Mouse (Mus musculus) hematopoietic stem cell, adult 5-6 weeks (primary cell): ENCODE results near the gene Mc3r. TPM values are rescaled to one million over a fixed set of nuclear protein-coding genes. Genes with fewer than 3 reads are reported as not detected.

ENCODE experiments used
- ATAC-seq, 2 experiments: fragments of 125-278 bp in 1 of 2; replicated peaks in 1 of 2; 2 replicates each; pipeline ENCODE4 v1.8.0; 2016 to 2017; ENCODE audit warnings: inconsistent platforms in 2 of 2, mild to moderate bottlenecking in 2 of 2, moderate number of reproducible peaks in 2 of 2, low read depth in 1 of 2, moderate TSS enrichment in 1 of 2; ENCODE audit not compliant: low FRiP score in 2 of 2, poor library complexity in 2 of 2, severe bottlenecking in 2 of 2, insufficient read depth in 1 of 2, low TSS enrichment in 1 of 2
- total RNA-seq: library from RNA; stranded (forward); fragments of 172-1452, 232-1000 nt; gene quantifications from 2 replicates; pipeline ENCODE4 v1.2.3, GENCODE M21; 2017

The Mc3r gene
- total RNA-seq, result not detected in 2 replicates

DNA sequence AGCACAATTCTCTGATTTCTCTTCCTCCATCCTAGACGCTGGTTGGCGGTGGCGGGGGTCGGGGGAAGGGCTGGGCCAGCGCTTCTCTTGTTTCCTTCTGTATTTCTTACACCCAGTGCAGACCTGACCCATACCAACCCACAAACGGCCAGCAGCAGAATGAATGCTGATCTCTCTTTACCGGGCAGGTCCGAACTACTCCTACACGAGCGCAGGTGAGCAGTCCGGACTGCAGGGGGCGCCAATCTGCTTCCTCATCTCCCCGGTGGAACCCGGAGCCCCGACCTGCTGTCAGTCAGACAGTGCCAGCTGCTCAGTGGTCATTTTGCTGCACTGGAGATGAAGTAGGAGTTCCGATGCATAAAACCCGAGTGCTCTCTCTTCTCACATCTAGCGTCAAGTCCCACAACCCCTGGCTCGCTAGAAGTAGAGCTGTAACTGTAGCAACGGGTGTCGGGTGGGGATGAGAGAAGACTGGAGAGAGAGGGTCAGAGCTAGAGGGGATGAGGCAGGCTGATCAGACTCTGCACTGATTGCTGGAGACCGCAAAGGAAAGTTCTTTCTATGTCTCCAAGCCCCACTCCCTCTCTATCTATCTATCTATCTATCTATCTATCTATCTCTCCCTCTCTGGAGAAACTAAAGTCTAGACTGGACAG lies at the start of gene Mc3r:
TSS of gene Mc3r (plus strand) at position 387 of the 659 bp plus-strand sequence.
- peak in 1 of 2 experiments; percentile 57; a peak in 1 of 4 replicates for ATAC-seq

DNA sequence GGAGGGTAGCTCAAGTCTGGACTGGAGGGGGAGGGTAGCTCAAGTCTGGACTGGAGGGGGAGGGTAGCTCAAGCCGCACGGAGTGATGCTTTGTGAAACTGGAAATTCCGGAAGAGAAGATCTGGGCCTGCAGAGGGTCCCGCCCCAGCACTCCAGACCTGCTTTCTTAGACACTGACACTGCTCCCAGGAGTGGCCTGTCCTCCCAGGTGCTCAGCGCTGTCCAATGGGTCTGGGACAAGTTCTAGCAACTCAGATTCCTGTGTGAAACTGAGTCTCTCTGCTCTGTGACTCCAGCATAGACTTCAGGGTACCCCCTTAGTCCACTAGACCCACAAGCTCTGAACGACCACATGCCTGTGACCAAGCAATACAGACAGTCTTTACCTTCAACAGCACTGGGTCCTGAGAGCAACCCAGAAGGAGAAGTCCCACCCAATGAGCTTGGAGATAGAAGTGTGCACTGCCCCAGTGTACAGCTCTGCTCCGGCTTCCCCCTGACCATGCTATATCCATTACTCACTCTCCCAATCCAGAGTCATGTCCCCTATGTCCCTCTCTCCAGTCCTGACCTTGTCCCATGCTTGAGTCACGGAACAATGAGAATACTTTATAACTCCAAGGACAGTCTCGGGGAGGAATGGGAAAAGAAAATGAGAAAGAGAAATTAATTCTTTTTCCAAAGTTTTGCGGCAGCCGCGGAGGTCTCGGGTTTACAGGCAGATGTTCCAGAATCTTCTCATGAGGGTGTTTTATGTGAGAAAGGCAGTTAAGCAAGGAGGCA lies 46.1 kb upstream of the Mc3r start:
- ATAC-seq, result no peak

DNA sequence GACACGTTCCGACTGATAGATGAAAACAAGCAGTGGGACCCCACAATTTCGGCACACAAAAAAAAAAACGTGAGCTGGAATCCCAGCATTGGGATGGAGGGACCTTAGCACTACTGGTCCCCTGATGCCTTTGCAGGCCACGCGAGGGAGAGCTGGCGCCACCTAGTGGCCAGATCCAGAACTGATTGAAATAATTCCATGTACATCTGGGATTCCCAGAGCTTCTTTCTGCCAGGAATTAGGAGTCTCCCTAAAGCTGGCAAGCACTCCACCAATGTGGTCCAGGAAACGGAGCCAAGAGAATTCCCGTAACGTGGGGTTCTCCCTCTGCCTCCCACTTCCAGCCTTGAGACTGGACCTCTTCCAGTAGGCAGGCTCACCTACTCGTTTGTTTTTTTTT lies 41.3 kb upstream of the Mc3r start:
- peak; percentile 22 to 58; a peak in 1 of 4 replicates for ATAC-seq

DNA sequence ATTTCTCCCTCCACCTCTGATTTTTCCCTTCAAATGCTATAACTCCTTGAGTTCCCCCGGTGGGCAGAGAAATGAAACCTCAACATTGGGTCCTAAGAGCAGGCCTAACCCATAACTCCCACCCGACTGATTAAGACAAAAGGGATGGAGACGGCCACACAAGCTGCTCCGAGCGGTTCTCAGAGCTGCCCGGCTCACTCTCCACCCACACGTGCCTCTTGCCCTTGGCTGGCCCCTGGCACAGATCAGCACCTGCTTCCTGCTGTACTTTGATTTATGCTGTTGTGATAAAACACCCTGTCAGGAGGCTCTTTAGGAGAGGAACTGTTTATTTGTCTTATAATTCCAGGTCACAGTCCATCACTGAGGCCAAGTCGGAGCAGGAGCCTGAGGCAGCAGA lies 34.8 kb upstream of the Mc3r start:
- ATAC-seq, result no peak

DNA sequence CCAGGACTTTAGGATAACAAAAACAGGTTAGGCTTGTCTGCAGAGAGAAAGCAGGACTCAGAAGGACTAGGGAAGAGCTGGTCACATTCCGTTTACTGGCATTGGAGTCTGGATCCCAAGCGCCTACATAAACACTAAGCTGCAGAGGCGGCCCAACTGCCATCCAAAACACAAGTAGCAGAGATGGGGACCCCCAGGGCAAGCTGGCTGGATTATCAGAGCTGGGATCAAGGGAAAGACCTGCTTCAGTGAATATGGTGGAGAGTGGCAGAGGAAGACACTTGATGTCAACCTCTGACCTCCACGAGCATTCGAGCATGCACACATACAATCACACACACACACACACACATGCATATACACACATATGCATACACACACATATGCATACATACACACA lies 34.0 kb upstream of the Mc3r start:
- ATAC-seq, result no peak

DNA sequence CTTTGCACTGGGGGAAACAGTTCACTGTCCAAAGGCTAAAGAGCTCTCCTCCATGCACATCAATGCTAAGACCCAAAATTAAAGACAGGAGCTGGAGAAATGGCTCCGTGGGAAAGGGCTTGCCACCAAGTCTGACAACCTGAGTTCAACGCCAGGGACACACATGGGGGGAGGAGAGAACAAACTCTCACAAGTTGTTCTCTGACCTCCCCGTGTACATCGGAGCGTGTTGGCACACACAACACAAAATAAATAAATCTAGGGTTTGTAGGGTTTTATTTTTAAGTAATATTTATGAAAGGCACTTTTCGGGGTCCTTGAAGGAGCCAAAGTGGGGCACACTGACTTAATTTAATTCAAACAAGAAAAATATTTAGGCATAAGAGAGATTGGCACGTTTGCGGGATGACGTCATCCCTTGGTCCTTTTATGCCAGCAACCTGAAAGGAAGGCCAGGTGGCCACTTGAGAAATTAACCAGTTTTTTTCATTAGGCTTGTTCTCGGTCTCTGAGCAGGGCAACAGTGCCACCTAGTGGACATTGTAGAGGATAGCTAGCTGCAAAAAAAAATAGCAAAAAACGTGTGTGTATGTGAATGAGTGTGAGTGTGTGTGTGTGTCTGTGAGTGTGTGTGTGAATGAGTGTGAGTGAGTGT lies 32.7 kb upstream of the Mc3r start:
- ATAC-seq, result peak; percentile 59 to 62; a peak in 3 of 4 replicates

DNA sequence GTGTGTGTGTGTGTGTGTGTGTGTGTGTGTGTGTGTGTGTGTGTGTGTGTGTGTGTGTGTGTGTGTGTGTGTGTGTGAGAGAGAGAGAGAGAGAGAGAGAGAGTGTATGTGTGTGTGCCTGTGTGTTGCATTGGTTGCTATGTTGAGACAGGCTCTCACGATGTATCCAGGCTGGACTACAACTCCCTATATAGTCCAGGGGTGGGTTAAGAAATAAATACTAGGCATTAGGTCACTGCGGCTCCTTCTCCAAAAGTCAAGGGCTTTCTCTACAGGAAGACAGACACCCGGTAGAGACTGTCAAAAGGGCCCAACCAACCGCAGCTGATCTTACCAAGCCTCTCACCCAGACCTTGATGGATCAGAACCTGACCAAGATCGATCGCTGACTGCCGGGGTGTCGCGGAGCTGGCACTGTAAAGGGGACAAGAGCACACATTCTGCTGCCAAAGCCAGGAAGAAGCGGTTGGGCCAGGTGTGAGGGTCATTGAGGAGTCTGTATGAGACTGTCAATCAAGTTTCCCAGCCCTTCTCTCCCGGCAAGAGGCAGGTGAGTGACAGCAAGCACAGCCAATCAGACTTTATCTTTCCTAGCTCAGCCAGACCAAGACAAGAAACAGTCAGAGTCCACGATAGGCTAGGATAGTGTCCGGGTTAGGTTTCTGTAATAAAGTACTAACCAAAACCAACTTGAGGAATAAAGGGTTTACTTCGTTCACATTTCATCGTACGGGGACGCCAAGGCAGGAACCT lies 32.0 kb upstream of the Mc3r start:
- ATAC-seq, result no peak

DNA sequence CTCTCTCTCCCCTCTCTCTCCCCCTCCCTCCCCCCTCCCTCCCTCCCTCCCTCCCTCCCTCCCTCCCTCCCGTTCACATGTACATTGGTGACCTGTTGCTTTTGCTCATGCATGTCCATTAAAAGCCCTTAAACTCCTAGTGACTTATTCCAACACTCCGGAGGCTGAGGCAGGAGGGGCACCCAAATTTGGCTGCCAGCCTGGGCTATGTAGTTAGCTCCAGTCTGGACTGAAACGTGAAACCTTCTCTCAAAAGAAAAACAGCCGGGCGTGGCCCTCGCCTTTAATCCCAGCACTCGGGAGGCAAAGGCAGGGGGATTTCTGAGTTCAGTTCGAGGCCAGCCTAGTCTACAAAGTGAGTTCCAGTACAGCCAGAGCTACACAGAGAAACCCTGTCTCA lies 30.4 kb upstream of the Mc3r start:
- ATAC-seq, result no peak

DNA sequence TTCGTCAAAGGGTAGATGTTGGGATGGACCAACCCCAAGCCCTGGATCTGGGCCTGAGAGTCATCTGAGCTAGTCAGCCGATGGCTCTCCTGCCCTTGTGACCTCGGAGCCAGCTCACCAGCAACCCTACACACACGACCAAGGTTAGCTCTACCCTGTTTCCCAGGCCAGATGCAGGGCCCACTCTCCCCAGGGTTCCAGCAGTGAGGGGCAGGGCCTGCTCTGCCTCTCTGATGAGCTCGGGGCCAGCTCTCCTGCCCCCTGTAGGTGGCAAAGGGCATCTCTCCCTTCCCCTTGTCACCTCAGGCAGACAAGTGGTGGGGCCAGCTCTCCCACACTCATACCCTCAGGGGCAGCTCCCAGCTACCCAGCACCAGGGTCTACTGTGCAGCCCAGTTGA lies 29.1 kb upstream of the Mc3r start:
- ATAC-seq, result no peak

DNA sequence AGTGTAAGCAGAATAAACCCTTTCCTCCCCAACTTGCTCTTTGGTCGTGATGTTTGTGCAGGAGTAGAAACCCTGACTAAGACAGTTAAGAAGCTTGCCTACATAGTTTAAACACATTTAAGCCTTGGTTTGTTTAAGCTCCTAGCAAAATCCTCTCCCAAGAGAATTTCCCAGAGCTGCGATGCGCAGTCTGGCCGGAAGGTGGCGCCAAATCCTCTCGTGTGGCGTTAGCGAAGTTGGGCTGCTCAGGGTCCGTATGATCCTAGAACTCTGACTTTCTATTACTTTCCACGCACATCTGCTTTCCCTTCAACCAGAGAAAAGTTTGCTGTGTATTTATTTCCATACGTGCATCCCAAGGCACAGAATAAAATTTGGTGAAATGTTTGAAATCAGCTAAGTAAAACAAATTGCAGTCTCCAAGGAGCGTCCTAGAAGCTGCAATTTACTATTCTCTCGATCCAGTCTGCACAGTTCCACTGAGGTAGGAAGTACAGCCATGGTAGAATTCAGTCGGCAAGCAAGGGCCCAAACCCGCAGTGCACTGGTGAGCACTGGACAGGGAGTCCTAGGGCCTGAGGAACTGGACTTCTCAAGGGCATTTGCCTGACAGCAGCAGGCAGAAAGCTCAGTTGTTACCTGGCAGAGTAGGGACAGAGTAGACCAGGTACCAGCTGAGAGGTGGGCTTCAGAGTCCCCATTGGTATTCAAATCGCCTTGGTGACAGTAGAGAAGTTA lies 26.5 kb upstream of the Mc3r start:
- ATAC-seq, result peak; percentile 45 to 56; a peak in 3 of 4 replicates

DNA sequence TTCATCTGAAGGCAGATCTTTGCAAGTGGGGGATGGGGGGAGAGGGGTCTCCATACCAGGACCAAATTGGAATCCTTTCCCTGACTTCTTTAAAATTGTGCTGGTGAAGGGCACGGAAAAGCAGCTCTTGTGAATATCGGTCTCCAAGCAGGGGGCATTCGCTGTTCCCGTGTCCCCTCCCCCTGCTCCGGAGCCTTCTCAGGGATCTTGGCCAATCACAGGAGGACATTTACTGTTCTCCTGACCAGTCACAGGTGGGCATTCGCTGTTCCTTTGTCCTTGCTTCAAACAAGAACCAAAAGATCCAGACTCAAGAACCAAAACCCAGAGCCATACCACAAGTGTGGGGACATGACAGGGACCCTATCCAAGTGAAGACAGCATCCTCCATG lies 25.9 kb upstream of the Mc3r start:
- ATAC-seq, result no peak

DNA sequence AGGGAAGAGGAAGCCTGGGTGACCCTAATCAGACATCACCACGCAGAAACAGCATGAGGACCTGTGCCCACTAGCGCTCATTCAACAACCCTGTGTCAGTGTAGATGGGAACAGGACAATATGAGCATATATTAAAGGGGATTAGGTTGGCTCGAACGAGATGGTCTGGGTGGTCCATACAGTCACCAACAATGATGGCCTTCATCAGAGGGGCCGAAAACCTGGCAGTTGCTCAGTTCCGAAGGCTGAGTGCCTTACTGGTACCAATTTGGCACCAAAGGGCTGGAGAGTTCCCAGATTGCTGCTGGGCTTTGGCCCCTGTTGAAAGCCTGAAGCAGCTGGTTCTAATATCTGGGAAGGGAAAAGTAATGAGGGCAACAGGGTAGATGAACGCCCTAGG lies 25.4 kb upstream of the Mc3r start:
- ATAC-seq, result no peak

DNA sequence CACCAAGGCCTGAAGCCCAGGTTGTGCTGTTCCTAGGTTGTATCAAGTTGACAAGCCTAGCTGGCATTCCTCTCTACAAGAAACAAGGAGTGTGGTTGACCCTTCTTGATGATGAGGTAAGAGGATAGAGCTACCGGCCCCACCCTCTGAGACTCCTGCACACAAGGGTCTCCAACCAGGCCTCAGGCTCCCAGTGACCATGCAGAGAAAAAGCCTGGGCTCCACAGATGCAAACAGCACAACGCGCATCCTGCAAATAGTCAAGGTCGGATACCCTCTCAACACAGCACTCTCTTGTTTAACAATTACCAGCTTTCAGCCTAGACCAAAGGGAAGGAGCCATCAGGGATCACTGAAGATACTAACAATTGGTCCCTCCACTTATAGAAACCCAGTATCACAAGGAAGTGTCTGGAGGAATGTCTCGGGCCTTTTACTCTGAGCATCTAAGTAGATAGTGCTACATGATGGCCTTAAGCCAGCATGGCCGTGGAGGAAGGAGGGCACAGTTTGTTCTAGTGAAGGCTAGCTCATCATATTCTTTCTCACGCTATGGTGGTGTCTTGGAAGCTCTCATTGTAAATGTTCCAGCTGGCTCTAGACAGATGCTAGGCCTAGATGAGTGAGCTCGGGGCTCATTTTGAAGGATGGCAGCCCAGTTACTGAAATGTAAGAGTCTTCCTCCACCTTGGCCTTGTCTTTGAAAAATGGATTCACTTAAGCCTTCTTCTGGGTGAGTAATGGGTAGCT lies 24.7 kb upstream of the Mc3r start:
- no peak for ATAC-seq

DNA sequence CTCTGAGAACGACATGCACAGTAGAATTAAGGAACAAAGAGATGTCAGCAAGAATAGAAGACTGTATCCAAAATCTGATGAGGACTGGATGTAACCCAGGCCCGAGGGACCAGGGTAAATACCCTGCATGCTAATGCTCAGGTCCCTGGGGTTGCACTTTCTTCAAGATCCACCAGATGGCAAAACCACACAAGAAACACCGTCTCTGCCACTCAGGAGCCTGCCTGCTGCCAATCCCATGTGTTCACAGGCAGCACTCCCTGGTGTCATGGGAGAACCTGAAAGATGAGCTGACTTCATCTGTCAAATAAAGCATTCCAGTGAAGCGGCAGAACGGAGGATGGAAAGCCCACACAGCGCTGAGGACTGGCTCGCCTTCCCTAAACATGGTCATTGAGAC lies 21.3 kb upstream of the Mc3r start:
- no peak for ATAC-seq

DNA sequence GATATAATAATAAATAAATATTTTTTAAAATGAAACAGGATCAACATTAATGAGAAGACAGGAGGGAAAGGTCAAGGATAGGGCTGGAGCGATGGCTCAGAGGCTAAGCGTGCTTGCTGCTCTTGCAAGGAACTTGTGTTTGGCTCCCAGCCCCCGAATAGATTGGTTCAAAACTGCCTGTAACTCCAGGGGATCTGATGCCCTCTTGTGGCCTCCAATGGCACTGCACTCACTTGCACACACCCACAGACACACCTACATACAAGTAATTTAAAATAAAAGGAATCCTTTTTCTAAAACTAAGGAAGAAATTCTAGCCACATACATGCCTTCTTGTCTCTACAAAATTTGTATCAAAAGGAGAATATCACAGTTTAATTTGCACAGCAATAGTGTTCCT lies 20.5 kb upstream of the Mc3r start:
- no peak for ATAC-seq

DNA sequence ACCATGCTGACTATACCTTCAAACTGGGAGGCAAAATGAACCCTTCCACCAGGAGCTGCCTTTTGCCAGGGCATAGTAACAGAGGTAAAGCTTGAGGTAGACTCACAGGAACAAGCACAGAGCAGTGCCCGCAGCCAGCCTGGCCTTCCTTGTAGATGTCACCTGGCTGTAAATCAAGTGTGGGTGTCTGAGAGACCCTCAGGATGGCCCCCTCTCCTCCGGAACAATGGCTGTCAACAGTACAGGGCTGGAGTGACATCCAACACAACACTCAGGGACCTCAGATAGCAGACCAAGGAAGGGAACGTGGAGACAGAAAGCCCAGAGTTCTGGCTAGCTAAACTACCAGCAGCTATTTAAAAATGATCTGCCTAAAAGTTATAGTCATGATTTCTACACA lies 19.1 kb upstream of the Mc3r start:
- no peak for ATAC-seq

DNA sequence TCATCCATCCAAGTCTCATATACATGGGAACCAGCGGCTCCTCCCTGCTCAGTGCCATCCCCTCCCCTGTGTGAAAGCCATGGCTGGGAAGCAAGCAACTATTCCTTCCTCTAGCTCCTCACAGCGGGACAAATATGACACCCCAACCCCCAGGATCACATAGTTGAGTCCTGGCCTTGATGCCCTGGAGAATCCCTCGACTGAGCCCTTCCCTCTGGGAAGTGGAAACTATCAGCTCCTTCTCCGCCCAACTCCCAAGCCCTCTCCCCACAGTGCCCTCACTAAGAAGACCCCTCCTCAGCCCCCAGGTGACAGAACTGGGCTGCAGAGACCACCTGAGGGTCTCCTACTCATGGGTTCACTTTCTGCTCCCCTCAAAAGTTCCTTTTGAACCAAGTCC lies 18.2 kb upstream of the Mc3r start:
- no peak for ATAC-seq
